Mouse (Mus musculus): ENCODE measurements around the gene Hoxc13. TPM values are rescaled to one million over a fixed set of nuclear protein-coding genes. Genes with fewer than 3 reads are reported as not detected.
A peak's percentile ranks its signal among the peaks of the same experiment; 100 is the strongest.

Gene Hoxc13
- 0.05 TPM in 1 of 2 replicates, not detected in the other for polyA plus RNA-seq (2015; fragmentation: Nextera tagmentation; extraction: Ambion mirVana)

DNA sequence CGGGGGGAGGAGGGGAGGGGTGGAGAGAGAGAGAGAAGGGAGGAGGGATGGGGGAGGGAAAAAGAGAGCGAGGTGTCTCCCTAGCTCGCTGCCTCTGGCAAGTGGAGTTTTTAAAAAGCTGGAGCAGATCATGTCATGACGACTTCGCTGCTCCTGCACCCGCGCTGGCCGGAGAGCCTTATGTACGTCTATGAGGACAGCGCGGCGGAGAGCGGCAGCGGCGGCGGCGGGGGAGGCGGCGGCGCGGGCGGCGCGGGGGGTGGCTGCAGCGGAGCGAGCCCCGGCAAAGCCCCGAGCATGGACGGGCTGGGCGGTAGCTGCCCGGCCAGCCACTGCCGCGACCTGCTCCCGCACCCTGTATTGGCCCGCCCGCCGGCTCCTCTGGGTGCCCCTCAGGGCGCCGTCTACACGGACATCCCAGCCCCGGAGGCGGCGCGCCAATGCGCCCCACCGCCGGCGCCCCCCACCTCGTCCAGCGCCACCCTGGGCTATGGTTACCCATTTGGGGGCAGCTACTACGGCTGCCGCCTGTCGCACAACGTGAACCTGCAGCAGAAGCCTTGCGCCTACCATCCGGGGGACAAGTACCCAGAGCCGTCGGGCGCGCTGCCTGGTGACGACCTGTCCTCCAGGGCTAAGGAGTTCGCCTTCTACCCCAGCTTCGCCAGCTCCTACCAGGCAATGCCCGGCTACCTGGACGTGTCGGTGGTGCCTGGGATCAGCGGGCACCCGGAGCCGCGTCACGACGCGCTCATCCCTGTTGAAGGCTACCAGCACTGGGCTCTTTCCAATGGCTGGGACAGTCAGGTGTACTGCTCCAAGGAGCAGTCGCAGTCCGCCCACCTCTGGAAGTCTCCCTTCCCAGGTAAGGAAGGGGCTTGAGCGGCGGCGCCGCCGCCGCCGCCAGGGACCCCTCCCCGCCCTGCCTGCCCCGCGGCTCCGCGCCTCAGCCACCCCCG is at the start of gene Hoxc13:
TSS of gene Hoxc13 (plus strand) at position 51 of the 959 bp plus-strand sequence.

DNA sequence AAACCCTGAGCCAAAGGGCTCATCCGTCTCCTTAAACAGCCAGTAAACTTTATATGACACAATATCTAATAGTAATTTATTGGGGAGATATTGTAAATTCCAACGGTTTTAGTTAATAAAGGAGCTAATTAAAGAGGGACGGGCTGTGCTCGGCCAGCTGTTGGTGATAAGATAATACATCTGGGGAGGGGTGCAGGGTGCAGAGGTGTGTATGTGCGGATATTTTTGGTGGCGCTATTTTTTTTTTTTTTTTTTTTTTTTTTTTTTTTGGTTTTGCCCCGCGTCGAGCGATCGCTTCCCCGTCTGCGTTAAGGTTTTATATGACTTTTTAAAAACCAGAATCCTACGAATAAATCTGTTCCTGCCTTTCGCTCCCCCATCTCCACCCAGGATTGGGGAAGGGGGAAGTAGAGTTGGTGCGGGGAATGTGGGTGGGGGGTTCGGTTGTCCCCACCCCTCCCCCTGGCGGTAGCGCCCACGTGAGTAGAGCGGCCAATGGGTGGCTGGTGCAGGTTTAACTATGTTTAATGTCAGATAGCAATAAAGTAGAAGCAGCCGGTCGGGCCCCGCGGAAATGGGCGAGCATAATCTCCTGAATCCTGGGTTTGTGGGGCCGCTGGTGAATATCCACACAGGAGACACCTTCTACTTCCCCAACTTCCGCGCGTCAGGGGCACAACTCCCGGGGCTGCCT is 15.5 kb downstream of the Hoxc13 start, which contains the start of gene Hoxc12:
TSS of gene Hoxc12 (plus strand) at position 479 of the 694 bp plus-strand sequence.

DNA sequence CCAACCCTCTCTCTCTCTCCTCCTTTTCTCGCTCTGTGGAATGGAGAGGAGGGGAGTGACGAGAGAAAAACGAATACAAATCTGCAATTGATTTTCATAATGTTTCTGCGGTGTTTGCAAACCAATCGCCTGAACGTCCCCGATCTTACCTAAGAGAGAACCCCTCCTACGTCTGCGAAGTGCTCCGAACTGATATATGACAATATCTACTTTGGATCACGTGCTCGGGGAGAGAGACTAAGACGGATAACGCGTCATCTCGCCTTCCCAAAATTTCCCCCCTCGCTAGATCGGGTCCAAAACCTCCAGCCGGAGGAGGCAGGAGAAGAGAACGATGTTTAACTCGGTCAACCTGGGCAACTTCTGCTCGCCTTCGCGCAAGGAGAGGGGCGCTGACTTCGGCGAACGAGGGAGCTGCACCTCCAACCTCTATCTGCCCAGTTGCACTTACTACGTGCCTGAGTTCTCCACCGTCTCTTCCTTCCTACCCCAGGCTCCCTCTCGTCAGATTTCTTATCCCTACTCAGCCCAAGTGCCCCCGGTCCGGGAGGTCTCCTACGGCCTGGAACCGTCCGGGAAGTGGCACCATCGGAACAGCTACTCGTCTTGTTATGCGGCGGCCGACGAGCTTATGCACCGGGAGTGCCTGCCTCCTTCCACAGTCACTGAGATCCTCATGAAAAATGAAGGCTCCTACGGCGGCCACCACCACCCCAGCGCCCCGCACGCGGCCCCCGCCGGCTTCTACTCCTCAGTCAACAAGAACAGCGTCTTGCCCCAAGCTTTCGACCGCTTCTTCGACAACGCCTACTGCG is 33.5 kb downstream of the Hoxc13 start, which contains the start of gene Hoxc11:
TSS of gene Hoxc11 (plus strand) at position 236 of the 815 bp plus-strand sequence.

DNA sequence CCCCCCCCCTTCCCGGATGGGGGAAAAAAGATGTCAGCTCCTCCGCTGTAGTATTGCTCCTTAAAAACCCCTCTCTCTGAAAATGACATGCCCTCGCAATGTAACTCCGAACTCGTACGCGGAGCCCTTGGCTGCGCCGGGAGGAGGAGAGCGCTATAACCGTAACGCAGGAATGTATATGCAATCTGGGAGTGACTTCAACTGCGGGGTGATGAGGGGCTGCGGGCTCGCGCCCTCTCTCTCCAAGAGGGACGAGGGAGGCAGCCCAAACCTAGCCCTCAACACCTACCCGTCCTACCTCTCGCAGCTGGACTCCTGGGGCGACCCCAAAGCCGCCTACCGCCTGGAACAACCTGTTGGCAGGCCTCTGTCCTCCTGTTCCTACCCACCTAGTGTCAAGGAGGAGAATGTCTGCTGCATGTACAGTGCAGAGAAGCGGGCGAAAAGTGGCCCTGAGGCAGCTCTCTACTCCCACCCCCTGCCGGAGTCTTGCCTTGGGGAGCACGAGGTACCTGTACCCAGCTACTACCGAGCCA is 45.9 kb downstream of the Hoxc13 start, which contains the start of gene Hoxc10:
TSS of gene Hoxc10 (plus strand) at position 21 of the 536 bp plus-strand sequence.

DNA sequence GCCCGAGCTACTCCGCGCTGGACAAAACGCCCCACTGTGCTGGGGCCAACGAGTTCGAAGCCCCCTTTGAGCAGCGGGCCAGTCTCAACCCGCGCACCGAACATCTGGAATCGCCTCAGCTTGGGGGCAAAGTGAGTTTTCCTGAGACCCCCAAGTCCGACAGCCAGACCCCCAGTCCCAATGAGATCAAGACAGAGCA is 46.3 kb downstream of the Hoxc13 start, which contains the start of gene Hoxc5:
TSS of gene Hoxc5 (plus strand) at position 132 of the 199 bp plus-strand sequence.

DNA sequence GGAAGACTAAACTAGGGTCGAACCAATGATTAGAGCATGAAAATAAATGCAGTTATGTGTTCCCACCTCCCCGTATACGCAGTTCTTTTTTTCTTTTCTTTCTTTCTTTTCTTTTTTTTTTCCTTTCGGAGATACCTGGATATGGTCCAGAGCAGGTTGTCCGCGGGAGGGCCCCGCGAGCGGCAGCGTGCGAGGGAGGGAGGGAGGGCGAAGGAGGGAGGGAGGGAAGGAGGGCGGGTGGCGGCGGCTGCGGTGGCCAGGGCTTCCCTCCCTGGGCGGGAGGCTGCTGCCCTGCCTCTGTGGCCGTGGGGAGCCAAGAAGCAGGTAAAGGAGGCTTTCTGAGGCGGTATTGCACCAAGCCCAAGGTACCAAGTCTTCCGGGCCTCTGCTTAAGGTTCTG is 55.3 kb downstream of the Hoxc13 start, which contains the start of gene Hoxc9:
TSS of gene Hoxc9 (plus strand) at position 269 of the 400 bp plus-strand sequence.

Small RNAs within 50 kb of the gene (microRNA-seq; reads per million reads assigned to microRNA genes)
- 265 reads per million, percentile 57 among the genes with 10 or more reads in this experiment for gene Mir196a-2

Other genes with a start within 250 kb of the Hoxc13 start
- gene Atp5g2, start 248.8 kb upstream of the Hoxc13 start, polyA plus RNA-seq (2015; fragmentation: Nextera tagmentation; extraction: Ambion mirVana): 66.5 and 82.5 TPM in 2 replicates
- 41.5 and 45.0 TPM in 2 replicates for gene Calcoco1, start 198.9 kb upstream of the Hoxc13 start, polyA plus RNA-seq (2015; fragmentation: Nextera tagmentation; extraction: Ambion mirVana)
- not detected in 2 replicates for gene Hoxc12, start 15.7 kb downstream of the Hoxc13 start, polyA plus RNA-seq (2015; fragmentation: Nextera tagmentation; extraction: Ambion mirVana)
- 0.92 and 1.1 TPM in 2 replicates for gene Hoxc11, start 33.3 kb downstream of the Hoxc13 start, polyA plus RNA-seq (2015; fragmentation: Nextera tagmentation; extraction: Ambion mirVana)
- 1.0 and 1.3 TPM in 2 replicates for gene Hoxc10, start 45.7 kb downstream of the Hoxc13 start, polyA plus RNA-seq (2015; fragmentation: Nextera tagmentation; extraction: Ambion mirVana)
- gene Hoxc5, start 46.3 kb downstream of the Hoxc13 start, polyA plus RNA-seq (2015; fragmentation: Nextera tagmentation; extraction: Ambion mirVana): 0.24 and 0.33 TPM in 2 replicates
- 0.57 and 0.62 TPM in 2 replicates for gene Hoxc9, start 55.3 kb downstream of the Hoxc13 start, polyA plus RNA-seq (2015; fragmentation: Nextera tagmentation; extraction: Ambion mirVana)
- gene Hoxc8, start 69.5 kb downstream of the Hoxc13 start, polyA plus RNA-seq (2015; fragmentation: Nextera tagmentation; extraction: Ambion mirVana): 0.45 and 0.48 TPM in 2 replicates
- 0.31 and 0.57 TPM in 2 replicates for gene Hoxc6, start 77.2 kb downstream of the Hoxc13 start, polyA plus RNA-seq (2015; fragmentation: Nextera tagmentation; extraction: Ambion mirVana)
- gene Hoxc4, start 97.8 kb downstream of the Hoxc13 start, polyA plus RNA-seq (2015; fragmentation: Nextera tagmentation; extraction: Ambion mirVana): 0.18 and 0.43 TPM in 2 replicates
- 9.7 and 10.7 TPM in 2 replicates for gene Smug1, start 246.0 kb downstream of the Hoxc13 start, polyA plus RNA-seq (2015; fragmentation: Nextera tagmentation; extraction: Ambion mirVana)

Measured in urinary bladder, postnatal 0 days (tissue).